Mouse (Mus musculus) cerebellum, postnatal 14 days (tissue): ENCODE results near the gene Rbmxl1.
"Not testable (repeated sequence)": the region's sequence is repeated elsewhere in the genome, so short reads cannot be mapped to it uniquely, and the experiment has no call there.

Source experiments
- DNase-seq, 2 experiments: peaks; one replicate each; pipeline ENCODE4 v3.0.0; 2021; ENCODE audit warnings: mixed read lengths in 2 of 2

Gene Rbmxl1

DNA sequence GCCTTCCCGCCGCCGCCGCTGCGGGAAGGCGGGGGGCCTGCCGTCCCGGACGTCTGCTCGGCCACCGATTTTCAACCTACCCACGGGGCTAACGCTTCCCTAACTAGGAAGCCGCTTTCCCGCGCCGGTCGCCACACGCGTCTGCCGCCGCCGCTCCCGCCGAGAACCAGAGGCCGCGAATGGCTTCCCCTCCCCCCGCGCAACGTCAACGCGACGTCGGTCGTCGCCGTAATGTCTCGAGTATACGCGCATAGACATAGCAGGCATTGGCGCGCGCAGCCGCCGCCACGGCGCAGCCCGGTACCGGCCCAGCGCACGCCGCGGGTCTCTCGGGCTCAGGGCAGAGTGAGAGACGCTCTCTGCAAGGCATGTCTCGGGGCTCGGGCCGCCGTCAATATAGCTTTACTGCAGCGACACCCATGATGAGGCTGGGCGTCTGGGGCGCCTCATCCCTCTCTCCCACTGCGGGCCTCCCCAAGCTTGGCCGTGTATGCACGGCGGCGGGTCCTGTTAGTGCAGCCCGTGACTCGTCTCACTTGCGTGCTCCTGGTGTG is at the start of gene Rbmxl1:
TSS of gene Rbmxl1 (minus strand) at position 180 of the 554 bp plus-strand sequence.
- peak; percentile 97 to 99 for DNase-seq

DNA sequence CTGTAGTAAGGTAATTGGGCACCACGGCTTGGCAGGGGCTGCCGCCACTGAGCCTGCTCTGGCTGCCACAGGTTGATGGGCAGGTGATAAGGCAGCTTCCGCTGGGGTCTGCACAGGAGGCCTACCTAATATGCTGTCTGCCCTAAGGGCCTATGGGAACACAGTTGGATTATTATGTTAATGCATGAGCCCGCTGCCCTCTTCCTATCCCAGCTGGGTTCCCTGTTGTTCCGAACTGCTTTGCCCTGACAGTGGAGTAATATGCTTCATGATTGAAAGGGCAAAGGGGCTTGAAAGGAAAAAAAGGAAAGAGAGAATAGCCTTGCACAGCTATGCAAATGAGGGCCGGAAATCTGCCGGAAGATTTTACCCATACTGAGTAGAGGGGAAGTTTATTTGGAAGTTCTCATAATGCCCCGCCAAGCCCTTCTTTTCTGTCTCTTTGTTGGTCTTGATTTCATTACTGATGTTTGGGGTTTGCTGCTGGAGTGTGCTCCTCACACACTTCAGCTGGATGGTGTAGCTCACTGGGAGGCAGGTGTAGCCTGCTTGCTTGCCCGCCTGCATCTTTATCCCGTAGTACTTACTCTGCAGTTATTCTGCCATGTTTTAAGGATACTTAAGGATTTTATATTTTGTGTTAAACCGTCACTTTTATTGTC is 48.2 kb upstream of the Rbmxl1 start:
- no peak for DNase-seq

DNA sequence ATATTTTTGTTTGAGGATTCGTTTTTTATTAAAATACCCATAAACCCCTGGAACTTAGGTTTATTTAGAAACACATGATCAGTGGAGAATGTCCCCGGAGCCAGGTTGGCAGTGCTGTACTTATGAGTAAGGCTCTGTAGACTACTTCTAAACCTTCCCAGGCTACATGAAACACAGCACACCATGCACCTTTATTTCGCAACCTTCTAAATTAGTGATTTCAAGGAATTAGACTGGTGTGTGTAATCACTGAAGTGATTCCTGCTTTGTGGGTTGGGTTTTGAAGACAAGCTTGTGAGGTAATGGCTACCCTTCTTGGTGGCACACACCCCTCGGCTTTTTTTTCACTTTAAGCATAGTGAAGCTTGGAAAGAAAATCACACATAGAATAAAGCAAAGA is 47.1 kb upstream of the Rbmxl1 start:
- no peak for DNase-seq

GRCm38 (mm10) chr8:78550752-78551134 is 42.0 kb upstream of the Rbmxl1 start:
- peak in 1 of 2 experiments; percentile 7 for DNase-seq

DNA sequence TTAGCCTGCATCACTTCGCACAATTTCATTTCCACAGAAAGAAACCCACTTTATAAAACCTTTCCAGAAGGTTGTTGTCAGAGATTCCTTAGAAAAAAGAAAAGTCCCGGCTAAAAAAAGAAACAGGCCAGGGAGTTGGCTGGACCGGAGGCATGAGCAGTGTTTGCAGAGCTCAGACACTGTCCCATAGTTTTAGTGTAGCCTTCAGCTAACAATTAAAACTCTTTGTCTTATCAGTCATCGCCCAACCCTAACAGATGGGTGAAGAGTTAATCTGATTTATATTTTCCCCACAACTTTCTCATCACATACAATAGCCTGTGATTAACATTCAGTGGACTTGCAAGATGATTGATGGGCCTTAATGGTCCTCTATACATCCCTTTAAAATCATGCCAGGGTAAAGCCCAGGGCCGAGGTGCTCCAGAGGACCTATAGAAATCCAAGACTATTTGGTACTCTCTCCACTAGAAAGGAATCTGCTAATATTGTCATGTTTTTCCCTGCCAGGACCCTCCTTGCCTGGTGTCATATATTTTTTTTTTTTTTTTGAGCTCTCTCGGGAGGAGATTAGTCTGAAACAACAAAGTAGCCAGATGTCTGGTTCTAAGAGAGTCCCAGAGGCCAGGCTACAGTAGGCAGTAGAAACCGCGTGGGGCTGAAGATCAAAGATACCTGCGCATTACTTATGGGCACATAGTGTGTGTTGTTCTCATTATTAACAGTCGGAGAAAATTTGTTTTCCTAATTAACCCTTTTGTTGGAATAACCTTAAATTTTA is 41.5 kb upstream of the Rbmxl1 start:
- no peak for DNase-seq

- DNase-seq = not testable (repeated sequence)
These were observed 36.6 kb upstream of the Rbmxl1 start for GRCm38 (mm10) chr8:78545153-78545817.

GRCm38 (mm10) chr8:78544545-78544944 is 35.8 kb upstream of the Rbmxl1 start:
- DNase-seq = no peak

DNA sequence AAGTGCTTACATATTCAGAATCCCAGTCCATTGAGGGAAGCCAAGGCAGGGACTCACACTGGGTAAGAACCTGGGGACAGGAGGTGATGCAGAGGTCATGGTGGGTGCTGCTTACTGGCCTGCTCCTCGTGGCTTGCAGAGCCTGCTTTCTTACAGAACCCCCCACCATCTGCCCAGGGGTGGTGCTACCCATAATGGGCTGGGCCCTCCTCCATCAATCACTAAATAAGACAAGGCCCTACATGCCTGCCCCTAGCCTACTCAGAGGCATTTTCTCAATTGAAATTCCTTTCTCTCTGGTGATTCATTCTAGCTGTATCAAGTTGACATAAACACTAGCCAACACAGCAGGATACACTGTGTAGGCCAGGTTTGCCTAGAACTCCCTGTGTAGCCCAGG is 34.9 kb upstream of the Rbmxl1 start:
- no peak for DNase-seq

DNA sequence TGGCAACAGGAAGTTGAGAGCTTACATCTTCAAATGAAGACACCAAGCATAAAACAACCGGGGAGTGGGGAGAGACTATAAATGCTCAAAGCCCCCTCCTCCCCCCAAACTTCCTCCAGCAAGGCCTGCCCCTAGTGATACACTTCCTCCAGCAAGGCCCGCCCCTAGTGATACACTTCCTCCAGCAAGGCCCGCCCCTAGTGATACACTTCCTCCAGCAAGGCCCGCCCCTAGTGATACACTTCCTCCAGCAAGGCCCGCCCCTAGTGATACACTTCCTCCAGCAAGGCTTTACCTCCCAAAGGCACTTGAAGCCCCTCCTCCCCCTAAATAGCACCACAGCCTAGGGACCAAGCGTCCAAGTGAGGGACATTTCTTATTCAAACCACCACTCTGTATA is 34.0 kb upstream of the Rbmxl1 start:
- DNase-seq = not testable (repeated sequence)

DNA sequence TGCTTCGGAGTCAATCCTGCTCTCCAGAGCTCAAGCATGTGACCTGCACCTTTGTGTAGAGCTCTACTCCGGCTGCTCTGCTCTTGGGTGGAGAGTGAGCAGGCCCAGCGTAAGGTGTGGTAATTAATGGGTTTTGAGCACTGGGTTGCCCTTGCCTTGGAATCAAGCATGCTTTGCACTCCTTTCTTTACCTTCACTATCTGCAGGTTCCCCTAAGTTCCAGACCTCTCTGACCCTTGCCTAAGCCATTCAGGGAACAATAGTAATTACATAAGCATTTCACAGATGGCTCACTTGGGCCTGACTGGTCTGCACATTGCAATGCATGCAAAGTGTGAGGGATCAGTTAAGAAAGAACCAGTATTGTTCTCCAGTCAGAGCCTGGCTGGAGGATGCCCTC is 29.1 kb upstream of the Rbmxl1 start:
- no peak for DNase-seq

- no peak for DNase-seq
These were observed 28.0 kb upstream of the Rbmxl1 start for GRCm38 (mm10) chr8:78536716-78537115.

DNA sequence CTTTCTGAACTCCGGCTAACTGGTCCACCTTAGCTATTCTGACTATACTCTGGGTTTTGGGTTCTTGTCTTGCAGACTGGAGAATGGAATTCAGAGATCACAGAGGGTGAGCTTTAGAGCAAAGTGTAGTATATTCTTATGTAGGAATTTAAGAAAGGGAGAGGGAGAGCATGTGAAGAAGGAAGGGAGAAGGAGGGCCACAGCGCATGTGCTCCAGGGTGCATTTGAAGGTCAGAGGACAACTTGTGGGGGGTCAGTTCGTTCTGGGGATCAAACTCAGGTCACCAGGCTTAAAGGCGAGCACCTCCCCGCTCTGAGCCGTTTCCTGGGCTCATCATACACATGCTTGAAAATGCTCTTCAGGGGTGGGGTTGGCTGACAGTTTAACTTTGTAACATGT is 25.3 kb upstream of the Rbmxl1 start:
- no peak for DNase-seq

DNA sequence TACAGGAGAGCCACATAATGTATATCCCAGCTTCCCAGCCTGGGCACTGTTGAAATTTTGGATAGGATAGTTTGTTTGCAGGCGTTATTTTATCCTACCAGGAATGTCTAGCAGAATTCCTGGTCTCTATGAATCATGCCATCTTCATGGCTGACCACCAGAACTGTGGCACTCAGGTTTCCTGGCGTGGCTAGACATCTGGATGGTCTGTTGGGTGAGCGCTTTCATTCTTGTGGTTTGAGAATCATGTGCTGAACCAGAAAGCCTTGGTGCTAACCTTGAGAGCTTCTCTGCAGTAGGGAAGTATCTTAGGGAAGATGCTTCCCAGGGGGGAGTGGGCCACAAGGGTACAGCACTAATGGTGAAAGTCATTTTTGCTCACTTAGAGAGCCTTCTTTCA is 6.4 kb upstream of the Rbmxl1 start:
- DNase-seq = no peak

- no peak for DNase-seq
These were observed 6.0 kb upstream of the Rbmxl1 start for GRCm38 (mm10) chr8:78514706-78515105.

- no peak for DNase-seq
These were observed 4.4 kb upstream of the Rbmxl1 start for GRCm38 (mm10) chr8:78513106-78513505.

- no peak for DNase-seq
These were observed 2.2 kb upstream of the Rbmxl1 start for GRCm38 (mm10) chr8:78510926-78511325.

DNA sequence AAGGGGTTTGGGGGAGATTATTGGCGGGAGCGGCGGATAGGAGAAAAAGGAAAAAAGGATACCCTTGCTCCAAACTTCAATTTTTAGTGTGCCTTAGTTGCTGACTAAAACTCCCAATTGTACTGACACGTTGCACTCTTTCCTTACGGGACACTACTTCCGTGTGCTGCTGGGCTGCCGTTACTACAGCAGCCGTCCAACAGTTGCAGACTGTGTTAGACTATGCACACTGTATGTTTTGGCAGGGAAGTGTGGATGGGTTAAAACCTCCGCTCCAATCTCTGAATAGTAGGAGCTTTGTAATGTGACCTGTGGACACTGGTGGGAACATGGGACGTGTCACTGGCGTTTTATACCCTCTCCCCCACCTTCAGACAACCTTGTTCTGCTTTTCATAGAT is 1.4 kb upstream of the Rbmxl1 start:
- DNase-seq = peak in 1 of 2 experiments; percentile 4

GRCm38 (mm10) chr8:78509273-78510031 is 754 bp upstream of the Rbmxl1 start, which contains the start of gene Slc10a7:
TSS of gene Slc10a7 (plus strand) at chr8:78509346.
- peak; percentile 92 for DNase-seq

DNA sequence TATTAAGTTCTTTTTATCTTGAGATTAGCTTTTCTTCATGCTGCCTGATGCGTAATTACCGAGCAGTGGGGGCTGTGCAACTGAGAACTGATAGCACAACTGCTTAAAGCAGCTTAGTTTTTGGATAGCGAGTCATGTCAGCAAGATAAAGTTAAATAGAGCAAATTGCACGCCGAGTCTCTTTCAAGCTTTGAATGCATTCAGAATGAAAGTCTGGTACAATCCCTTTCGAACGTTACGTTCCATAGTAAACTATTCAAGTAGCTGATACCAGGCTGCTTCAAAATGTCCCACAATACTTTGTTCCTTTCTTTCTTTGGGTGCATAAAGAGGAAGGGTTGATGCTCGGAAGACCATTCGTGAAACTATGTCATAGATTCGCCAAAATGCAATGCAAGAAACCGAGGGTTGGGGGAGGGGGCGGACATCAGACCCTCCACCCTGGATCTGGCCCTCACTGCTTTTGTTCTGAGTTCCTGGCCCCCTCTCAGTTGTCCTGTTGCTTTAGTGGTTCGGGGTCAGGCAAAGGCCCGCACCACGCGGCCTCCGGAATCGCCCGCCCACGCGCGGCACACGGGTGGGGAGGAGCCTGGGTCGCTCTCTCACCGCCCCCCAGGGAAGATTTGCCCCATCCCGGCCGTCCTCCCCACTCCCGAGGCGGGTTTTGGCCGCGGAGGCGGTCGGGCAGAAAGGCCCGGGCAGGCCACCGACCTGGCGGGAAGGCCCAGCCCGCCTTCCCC is 549 bp downstream of the Rbmxl1 start:
- DNase-seq = peak in 1 of 2 experiments; percentile 62

DNA sequence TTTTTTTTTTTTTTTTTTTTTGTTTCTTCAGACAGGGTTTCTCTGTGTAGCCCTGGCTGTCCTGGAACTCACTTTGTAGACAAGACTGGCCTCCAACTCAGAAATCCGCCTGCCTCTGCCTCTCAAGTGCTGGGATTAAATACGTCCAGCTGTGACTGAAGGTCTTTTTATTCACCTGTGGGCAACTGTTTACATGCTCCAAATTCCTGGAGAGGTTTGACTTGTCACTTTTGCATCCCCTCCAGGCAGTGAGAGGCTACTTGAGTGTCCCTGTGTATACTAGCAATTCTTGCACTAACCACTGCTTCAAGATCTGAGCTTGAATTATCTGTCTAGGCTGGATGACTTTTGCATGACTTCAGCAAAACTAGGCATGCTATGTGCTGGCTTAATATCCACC is 6.0 kb downstream of the Rbmxl1 start:
- DNase-seq = no peak

DNA sequence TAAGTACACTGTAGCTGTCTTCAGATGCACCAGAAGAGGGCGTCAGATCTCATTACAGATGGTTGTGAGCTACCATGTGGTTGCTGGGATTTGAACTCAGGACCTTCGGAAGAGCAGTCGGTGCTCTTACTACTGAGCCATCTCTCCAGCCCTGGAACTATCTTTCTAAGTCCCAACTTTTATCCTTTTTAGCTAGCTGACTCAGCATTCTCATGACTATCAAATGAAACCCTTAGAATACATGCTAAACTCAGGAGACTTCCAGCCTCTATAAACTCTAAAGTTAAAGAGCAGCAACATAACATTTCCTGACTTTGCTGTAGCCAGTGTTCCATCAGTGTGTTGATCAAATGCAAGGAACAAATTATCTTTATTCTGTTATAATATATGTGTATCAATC is 12.4 kb downstream of the Rbmxl1 start:
- DNase-seq = not testable (repeated sequence)

GRCm38 (mm10) chr8:78493031-78493430 is 15.7 kb downstream of the Rbmxl1 start:
- DNase-seq = no peak
